Mouse (Mus musculus) kidney, embryonic 14.5 days (tissue): ENCODE results near the gene Rdh16f2. TPM values are rescaled to one million over a fixed set of nuclear protein-coding genes. Genes with fewer than 3 reads are reported as not detected.
A peak's percentile ranks its signal among the peaks of the same experiment; 100 is the strongest.

Experiments used
- ATAC-seq: fragments of 200-750 bp; cut with Nextera tagmentation; 2 replicates; pipeline ENCODE4 v1.8.0; 2017; ENCODE audit warnings: moderate number of reproducible peaks, mild to moderate bottlenecking, moderate TSS enrichment, moderate library complexity; ENCODE audit not compliant: low FRiP score, low TSS enrichment
- H3K27ac ChIP-seq: fragments of 300-500 bp; sonication (generic); 2 replicates; pipeline ENCODE4 v1.5.1; 2014; ENCODE audit warnings: low read depth, mild to moderate bottlenecking, low read length, moderate library complexity, mixed read lengths
- H3K27me3 ChIP-seq: fragments of 300-500 bp; sonication (generic); 2 replicates; pipeline ENCODE4 v1.6.1; 2014; ENCODE audit warnings: mild to moderate bottlenecking, low read length; ENCODE audit not compliant: control insufficient read depth, insufficient read depth
- H3K36me3 ChIP-seq: fragments of 300-500 bp; sonication (generic); 2 replicates; pipeline ENCODE4 v1.6.1; 2014; ENCODE audit warnings: low read length, mixed read lengths; ENCODE audit not compliant: control insufficient read depth, insufficient read depth
- H3K4me1 ChIP-seq: fragments of 300-500 bp; sonication (generic); 2 replicates; pipeline ENCODE4 v1.6.1; 2014; ENCODE audit warnings: low read length, mixed read lengths; ENCODE audit not compliant: control insufficient read depth, insufficient read depth
- H3K4me2 ChIP-seq: fragments of 300-500 bp; sonication (generic); replicated peaks from 2 replicates; pipeline ENCODE4 v1.6.1; 2014; ENCODE audit warnings: low read depth, mild to moderate bottlenecking, low read length
- H3K4me3 ChIP-seq: fragments of 300-500 bp; sonication (generic); 2 replicates; pipeline ENCODE4 v1.5.1; 2014; ENCODE audit warnings: mild to moderate bottlenecking, low read length
- H3K9ac ChIP-seq: fragments of 300-500 bp; sonication (generic); 2 replicates; pipeline ENCODE4 v1.6.1; 2014; ENCODE audit warnings: low read depth, mild to moderate bottlenecking, low read length, moderate library complexity
- H3K9me3 ChIP-seq: fragments of 300-500 bp; sonication (generic); 2 replicates; pipeline ENCODE4 v1.6.1; 2016; ENCODE audit warnings: low read length; ENCODE audit not compliant: control insufficient read depth
- WGBS: fragments of 180-500 bp; shearing (Covaris S2); extraction: QIAGEN DNeasy Blood & Tissue Kit; methylation state at CpG from one replicate; pipeline ENCODE4 v1.1.7; 2014; 5-methylcytosine and 5-hydroxymethylcytosine counted together
- polyA plus RNA-seq: library from polyadenylated mRNA; unstranded; fragments of >200 nt; fragmentation: Nextera tagmentation; extraction: Ambion mirVana; gene quantifications from 2 replicates; pipeline ENCODE4 v1.2.1, GENCODE M21; 2014

The Rdh16f2 gene
- polyA plus RNA-seq, 1 experiment from 2014 or later = not detected

- H3K9me3 ChIP-seq = no peaks in the 10 kb centered on the region
- H3K36me3 ChIP-seq = no peaks in the 10 kb centered on the region
- no peak overlapping the region for H3K4me3 ChIP-seq
- H3K27ac ChIP-seq = no peak overlapping the region
- no peaks in the 10 kb centered on the region for H3K4me1 ChIP-seq
- no peak overlapping the region for H3K4me2 ChIP-seq
- no peaks in the 10 kb centered on the region for H3K27me3 ChIP-seq
- no peak for ATAC-seq
- no peak overlapping the region for H3K9ac ChIP-seq
- WGBS = 91% methylated on average over 5 of the region's 5 CpGs
Observed at GRCm38 (mm10) chr10:127917651-127918050, 51.4 kb downstream of the Rdh16f2 start.

GRCm38 (mm10) chr10:127922241-127922640 is 56.0 kb downstream of the Rdh16f2 start:
- peaks cover 10% of the 10 kb centered on the region; the same call in 1 of the 2 replicates for H3K4me1 ChIP-seq
- 56% methylated on average over 1 of the region's 1 CpGs for WGBS
- no peak overlapping the region for H3K9ac ChIP-seq
- H3K27ac ChIP-seq = no peak overlapping the region
- no peaks in the 10 kb centered on the region for H3K27me3 ChIP-seq
- no peak overlapping the region for H3K4me3 ChIP-seq
- no peaks in the 10 kb centered on the region for H3K36me3 ChIP-seq
- H3K4me2 ChIP-seq = no peak overlapping the region
- ATAC-seq = no peak
- no peaks in the 10 kb centered on the region for H3K9me3 ChIP-seq

GRCm38 (mm10) chr10:127923024-127923423 is 56.8 kb downstream of the Rdh16f2 start:
- no peak for ATAC-seq
- no peak overlapping the region for H3K4me2 ChIP-seq

GRCm38 (mm10) chr10:127924597-127925378 is 58.5 kb downstream of the Rdh16f2 start:
- Histone ChIP-seq H3K27me3 (no peaks in the 10 kb centered on the region), H3K9me3 (no peaks in the 10 kb centered on the region), H3K4me1 (peaks cover 10% of the 10 kb centered on the region; the same call in 1 of the 2 replicates), H3K36me3 (no peaks in the 10 kb centered on the region), H3K4me3 (no peak overlapping the region), H3K9ac (no peak overlapping the region), H3K4me2 (no peak overlapping the region), H3K27ac (peak overlapping the region; percentile 74; the same call in 1 of the 2 replicates)
- ATAC-seq = peak; percentile 76
- 37% methylated on average over 7 of the region's 7 CpGs for WGBS

More at GRCm38 (mm10) chr10:127923024-127923423, 56.8 kb downstream of the Rdh16f2 start:
- 85% methylated on average over 8 of the region's 8 CpGs for WGBS
- H3K36me3 ChIP-seq = no peaks in the 10 kb centered on the region
- H3K9me3 ChIP-seq = no peaks in the 10 kb centered on the region
- no peak overlapping the region for H3K4me3 ChIP-seq
- H3K9ac ChIP-seq = no peak overlapping the region
- peaks cover 10% of the 10 kb centered on the region; the same call in 1 of the 2 replicates for H3K4me1 ChIP-seq
- no peak overlapping the region for H3K27ac ChIP-seq
- H3K27me3 ChIP-seq = no peaks in the 10 kb centered on the region

Other genes starting within 250 kb of the Rdh16f2 start
- 44.2 and 54.9 TPM in 2 replicates for gene Lrp1, start 245.3 kb upstream of the Rdh16f2 start, polyA plus RNA-seq
- 14.0 and 18.9 TPM in 2 replicates for gene Stat6, start 223.5 kb upstream of the Rdh16f2 start, polyA plus RNA-seq
- gene Nemp1, start 199.6 kb upstream of the Rdh16f2 start, polyA plus RNA-seq = 7.6 and 12.4 TPM in 2 replicates
- gene Nab2, start 197.9 kb upstream of the Rdh16f2 start, polyA plus RNA-seq = 19.0 and 19.8 TPM in 2 replicates
- 0.20 and 0.45 TPM in 2 replicates for gene Myo1a, start 161.3 kb upstream of the Rdh16f2 start, polyA plus RNA-seq
- gene Tac2, start 142.0 kb upstream of the Rdh16f2 start, polyA plus RNA-seq = 1.6 and 2.8 TPM in 2 replicates
- 6.9 and 7.6 TPM in 2 replicates for gene Zbtb39, start 126.9 kb upstream of the Rdh16f2 start, polyA plus RNA-seq
- 2.0 and 3.7 TPM in 2 replicates for gene Gpr182, start 114.7 kb upstream of the Rdh16f2 start, polyA plus RNA-seq
- 0.05 and 0.07 TPM in 2 replicates for gene Rdh1, start 106.8 kb upstream of the Rdh16f2 start, polyA plus RNA-seq
- gene Rdh16f1, start 106.7 kb upstream of the Rdh16f2 start, polyA plus RNA-seq = 0.26 TPM in 1 of 2 replicates, not detected in the other
- 0.32 TPM in 1 of 2 replicates, not detected in the other for gene Rdh9, start 90.1 kb upstream of the Rdh16f2 start, polyA plus RNA-seq
- 0.07 and 0.14 TPM in 2 replicates for gene Rdh16, start 65.3 kb upstream of the Rdh16f2 start, polyA plus RNA-seq
- not detected in 2 replicates for gene Rdh19, start 16.5 kb upstream of the Rdh16f2 start, polyA plus RNA-seq
- gene Rdh7, start 22.3 kb downstream of the Rdh16f2 start, polyA plus RNA-seq = not detected in 2 replicates
- gene Sdr9c7, start 32.0 kb downstream of the Rdh16f2 start, polyA plus RNA-seq = not detected in 2 replicates
- gene Hsd17b6, start 141.1 kb downstream of the Rdh16f2 start, polyA plus RNA-seq = not detected in 2 replicates
- gene Prim1, start 148.7 kb downstream of the Rdh16f2 start, polyA plus RNA-seq = 98.1 and 100.0 TPM in 2 replicates
- 967 and 1,287 TPM in 2 replicates for gene Naca, start 169.1 kb downstream of the Rdh16f2 start, polyA plus RNA-seq
- 566 and 622 TPM in 2 replicates for gene Ptges3, start 192.5 kb downstream of the Rdh16f2 start, polyA plus RNA-seq
- 2,294 and 2,764 TPM in 2 replicates for gene Atp5b, start 216.8 kb downstream of the Rdh16f2 start, polyA plus RNA-seq
- 17.6 and 33.7 TPM in 2 replicates for gene Baz2a, start 225.1 kb downstream of the Rdh16f2 start, polyA plus RNA-seq